Mouse (Mus musculus) 3134 (cell line): Measurements from ENCODE around the gene Gimap7.

Experiments used
- DNase-seq: peaks from one replicate; pipeline ENCODE4 v3.0.0-alpha.2; 2011; ENCODE audit warnings: low spot score; ENCODE audit not compliant: insufficient read length; ENCODE audit errors: extremely low read depth

Gimap7 gene

GRCm38 (mm10) chr6:48689320-48689719 is 29.1 kb upstream of the Gimap7 start:
- no peak for DNase-seq

GRCm38 (mm10) chr6:48692962-48693361 is 25.5 kb upstream of the Gimap7 start:
- no peak for DNase-seq

- no peak for DNase-seq
Measured at GRCm38 (mm10) chr6:48696830-48697554, 21.4 kb upstream of the Gimap7 start.

GRCm38 (mm10) chr6:48697555-48697930 is 20.9 kb upstream of the Gimap7 start:
- DNase-seq, result no peak

GRCm38 (mm10) chr6:48698066-48698856 is 20.2 kb upstream of the Gimap7 start:
- DNase-seq, result no peak

- no peak for DNase-seq
Measured at GRCm38 (mm10) chr6:48698888-48699287, 19.5 kb upstream of the Gimap7 start.

- no peak for DNase-seq
Measured at GRCm38 (mm10) chr6:48700251-48701075, 18.0 kb upstream of the Gimap7 start.

- no peak for DNase-seq
Measured at GRCm38 (mm10) chr6:48702146-48702545, 16.3 kb upstream of the Gimap7 start.

- no peak for DNase-seq
Measured at GRCm38 (mm10) chr6:48702601-48703000, 15.8 kb upstream of the Gimap7 start.

GRCm38 (mm10) chr6:48704146-48704545 is 14.3 kb upstream of the Gimap7 start:
- no peak for DNase-seq

- DNase-seq, result no peak
Measured at GRCm38 (mm10) chr6:48706130-48706529, 12.3 kb upstream of the Gimap7 start.

- no peak for DNase-seq
Measured at GRCm38 (mm10) chr6:48720326-48720725, 1.9 kb downstream of the Gimap7 start.

- no peak for DNase-seq
Measured at GRCm38 (mm10) chr6:48723468-48723867, 5.0 kb downstream of the Gimap7 start.

- DNase-seq, result no peak
Measured at GRCm38 (mm10) chr6:48725476-48725875, 7.1 kb downstream of the Gimap7 start.

- no peak for DNase-seq
Measured at GRCm38 (mm10) chr6:48727761-48728160, 9.3 kb downstream of the Gimap7 start.

GRCm38 (mm10) chr6:48732864-48733304 is 14.5 kb downstream of the Gimap7 start:
- DNase-seq, result no peak

GRCm38 (mm10) chr6:48733660-48734059 is 15.2 kb downstream of the Gimap7 start:
- no peak for DNase-seq

- DNase-seq, result no peak
Measured at GRCm38 (mm10) chr6:48737053-48737452, 18.6 kb downstream of the Gimap7 start.

GRCm38 (mm10) chr6:48737688-48738087 is 19.3 kb downstream of the Gimap7 start:
- no peak for DNase-seq

GRCm38 (mm10) chr6:48738961-48739779 is 20.7 kb downstream of the Gimap7 start, which contains the start of gene Gimap1:
TSS of gene Gimap1 (plus strand) at chr6:48739054.
- no peak for DNase-seq
